Mouse (Mus musculus): ENCODE data around the gene Aim2.
"Not testable (repeated sequence)": the region's sequence is repeated elsewhere in the genome, so short reads cannot be mapped to it uniquely, and the experiment has no call there.

The Aim2 gene

GRCm38 (mm10) chr1:173456761-173457160, 106.1 kb downstream of the Aim2 start:
- DNase-seq (ENCODE audit: extremely low spot score) = no peak

- DNase-seq (ENCODE audit: extremely low spot score) = not testable (repeated sequence)
Observed at GRCm38 (mm10) chr1:173480399-173481181, 129.9 kb downstream of the Aim2 start.

- not testable (repeated sequence) for DNase-seq (ENCODE audit: extremely low spot score)
Observed at GRCm38 (mm10) chr1:173481182-173481574, 130.5 kb downstream of the Aim2 start.

DNA sequence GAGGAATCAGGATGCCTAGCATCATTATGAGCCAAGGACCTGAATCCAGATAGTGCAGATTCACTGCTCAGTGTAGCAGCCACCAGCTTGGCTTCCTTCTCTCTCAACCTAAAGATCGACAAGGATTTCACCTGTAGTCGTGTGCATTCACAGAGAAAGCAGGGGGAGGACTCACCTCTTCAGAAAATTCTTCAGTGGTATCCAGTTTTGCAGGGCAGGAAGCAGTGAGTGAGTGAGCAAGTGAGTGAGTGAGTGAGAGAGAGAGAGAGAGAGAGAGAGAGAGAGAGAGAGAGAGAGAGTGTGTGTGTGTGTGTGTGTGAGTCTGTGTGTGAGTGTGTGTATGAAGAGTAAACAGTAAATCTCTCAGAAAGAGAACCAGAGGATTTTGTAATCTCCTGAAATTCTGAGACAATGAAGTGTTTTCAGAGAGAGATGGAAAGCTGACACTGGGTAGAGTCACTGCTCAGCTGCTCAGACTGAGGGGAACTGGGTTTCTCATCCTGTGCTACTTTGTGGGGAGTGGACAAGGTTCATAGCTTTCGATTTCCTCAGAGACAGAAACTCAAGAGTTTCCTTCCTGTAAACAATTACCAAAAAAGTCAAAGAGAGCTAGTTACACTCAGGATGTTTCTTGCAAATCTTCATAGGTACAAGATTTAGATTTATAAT, 140.3 kb downstream of the Aim2 start, which contains the start of gene Ifi206:
Gene Ifi206, minus strand, starts transcription at position 230 of the 669 bp plus-strand sequence.
- not testable (repeated sequence) for DNase-seq (ENCODE audit: extremely low spot score)

- DNase-seq (ENCODE audit: extremely low spot score) = not testable (repeated sequence)
Observed at GRCm38 (mm10) chr1:173491483-173491882, 140.8 kb downstream of the Aim2 start.

DNA sequence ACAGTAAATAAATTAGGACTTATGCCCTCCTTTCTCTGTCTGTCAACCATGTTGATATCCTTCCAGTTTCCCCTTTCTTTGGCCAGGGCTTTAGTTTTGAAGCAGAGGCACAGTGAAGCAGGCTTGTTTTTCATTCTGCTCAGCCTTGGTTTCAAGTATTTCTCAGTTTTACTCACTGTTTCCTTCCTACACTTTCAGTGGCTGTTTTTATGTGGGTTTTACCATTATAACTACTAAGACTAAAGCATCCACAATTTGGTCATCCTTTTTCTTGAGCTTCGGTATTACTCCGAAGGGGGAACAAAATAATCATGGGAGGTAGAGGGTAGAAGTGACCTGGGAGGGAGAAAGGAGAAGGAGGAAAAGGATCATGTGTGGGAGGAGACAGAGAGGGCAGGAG, 159.9 kb downstream of the Aim2 start:
- not testable (repeated sequence) for DNase-seq (ENCODE audit: extremely low spot score)
